Mouse (Mus musculus): ENCODE results near the gene Pgf. TPM values are rescaled to one million over a fixed set of nuclear protein-coding genes. Genes with fewer than 3 reads are reported as not detected.

The Pgf gene
- polyA plus RNA-seq (2012), result 0.32 and 0.35 TPM in 2 replicates

GRCm38 (mm10) chr12:85177740-85178239 lies at the start of gene Pgf:
Gene Pgf, minus strand, starts transcription at chr12:85177790.

DNA sequence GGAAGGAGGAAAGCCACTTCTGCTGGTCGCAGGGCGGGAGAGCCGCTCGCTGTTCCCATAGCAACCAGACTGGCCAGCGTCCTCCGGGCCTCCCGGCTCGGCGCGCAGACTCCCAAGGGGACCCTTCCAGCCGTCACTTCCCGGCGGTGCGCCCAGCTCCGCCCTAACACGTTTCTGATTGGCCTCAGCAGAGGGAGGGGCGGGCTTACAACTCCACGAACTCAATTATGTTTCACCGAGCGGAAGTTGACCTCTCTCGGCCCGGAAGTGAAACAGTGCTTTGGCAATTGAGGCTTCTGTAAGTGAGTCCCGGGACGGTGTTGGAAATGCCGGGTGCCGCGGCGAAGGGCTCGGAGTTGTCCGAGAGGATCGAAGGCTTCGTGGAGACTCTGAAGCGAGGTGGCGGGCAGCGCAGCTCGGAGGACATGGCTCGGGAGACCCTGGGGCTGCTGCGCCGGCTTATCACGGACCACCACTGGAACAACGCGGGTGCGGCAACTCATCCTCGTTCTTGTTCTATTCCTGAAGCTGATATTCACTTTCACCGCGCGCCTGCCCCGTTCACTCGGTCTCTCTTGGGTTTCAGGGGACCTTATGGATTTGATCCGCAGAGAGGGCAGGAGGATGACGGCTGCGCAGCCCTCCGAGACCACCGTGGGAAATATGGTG lies 41.8 kb upstream of the Pgf start, which contains the start of gene Eif2b2:
Gene Eif2b2, plus strand, starts transcription at position 246 of the 669 bp plus-strand sequence.

GRCm38 (mm10) chr12:85151002-85151774 lies 26.4 kb downstream of the Pgf start, which contains the start of gene Rps6kl1:
Gene Rps6kl1, minus strand, starts transcription at chr12:85151264.

Other genes with a start within 250 kb of the Pgf start
- gene Fcf1, start 206.9 kb downstream of the Pgf start, polyA plus RNA-seq (2012), result 13.0 and 18.4 TPM in 2 replicates
- 3.2 and 3.4 TPM in 2 replicates for gene Arel1, start 206.9 kb downstream of the Pgf start, polyA plus RNA-seq (2012)
- gene Ylpm1, start 181.5 kb downstream of the Pgf start, polyA plus RNA-seq (2012), result 34.4 and 42.6 TPM in 2 replicates
- 1.6 and 1.9 TPM in 2 replicates for gene Prox2, start 67.0 kb downstream of the Pgf start, polyA plus RNA-seq (2012)
- 494 and 513 TPM in 2 replicates for gene Dlst, start 67.0 kb downstream of the Pgf start, polyA plus RNA-seq (2012)
- 0.27 and 0.35 TPM in 2 replicates for gene Rps6kl1, start 26.5 kb downstream of the Pgf start, polyA plus RNA-seq (2012)
- gene Eif2b2, start 41.7 kb upstream of the Pgf start, polyA plus RNA-seq (2012), result 234 and 376 TPM in 2 replicates
- 0.48 and 0.49 TPM in 2 replicates for gene Mlh3, start 92.8 kb upstream of the Pgf start, polyA plus RNA-seq (2012)
- 39.7 and 46.6 TPM in 2 replicates for gene Acyp1, start 110.6 kb upstream of the Pgf start, polyA plus RNA-seq (2012)
- 0.02 and 0.04 TPM in 2 replicates for gene Zc2hc1c, start 110.8 kb upstream of the Pgf start, polyA plus RNA-seq (2012)
- gene Nek9, start 161.6 kb upstream of the Pgf start, polyA plus RNA-seq (2012), result 9.7 and 12.2 TPM in 2 replicates
- 299 and 389 TPM in 2 replicates for gene Tmed10, start 197.1 kb upstream of the Pgf start, polyA plus RNA-seq (2012)

Data from megakaryocyte-erythroid progenitor cell, adult 5 weeks (primary cell).